Mouse (Mus musculus) hindbrain, embryonic 11.5 days (tissue): ENCODE results near the gene Cyth4. TPM values are rescaled to one million over a fixed set of nuclear protein-coding genes. Genes with fewer than 3 reads are reported as not detected.

Experiments used
- ATAC-seq: fragments of 200-750 bp; cut with Nextera tagmentation; 2 replicates; pipeline ENCODE4 v1.8.0; 2017; ENCODE audit warnings: mild to moderate bottlenecking, moderate TSS enrichment, moderate library complexity; ENCODE audit not compliant: low FRiP score
- DNase-seq: peaks from one replicate; pipeline ENCODE4 v3.0.0-alpha.2; 2015; ENCODE audit warnings: low spot score
- H3K27ac ChIP-seq: fragments of 300-500 bp; sonication (generic); 2 replicates; pipeline ENCODE4 v1.5.1; 2014; ENCODE audit warnings: mild to moderate bottlenecking, low read depth, low read length
- H3K27me3 ChIP-seq: fragments of 300-500 bp; sonication (generic); 2 replicates; pipeline ENCODE4 v1.6.1; 2014; ENCODE audit warnings: mild to moderate bottlenecking, low read length, moderate library complexity, mixed read lengths; ENCODE audit not compliant: control insufficient read depth, insufficient read depth
- H3K36me3 ChIP-seq: fragments of 300-500 bp; sonication (generic); 2 replicates; pipeline ENCODE4 v1.6.1; 2014; ENCODE audit warnings: mild to moderate bottlenecking, low read length, moderate library complexity, mixed read lengths; ENCODE audit not compliant: control insufficient read depth, insufficient read depth
- H3K4me1 ChIP-seq: fragments of 300-500 bp; sonication (generic); replicated peaks from 2 replicates; pipeline ENCODE4 v1.6.1; 2014; ENCODE audit warnings: low read length, mixed read lengths; ENCODE audit not compliant: control insufficient read depth, insufficient read depth
- H3K4me2 ChIP-seq: fragments of 300-500 bp; sonication (generic); replicated peaks from 2 replicates; pipeline ENCODE4 v1.6.1; 2014; ENCODE audit warnings: mild to moderate bottlenecking, low read depth, low read length
- H3K4me3 ChIP-seq: fragments of 300-500 bp; sonication (generic); 2 replicates; pipeline ENCODE4 v1.5.1; 2014; ENCODE audit warnings: low read depth, low read length
- H3K9ac ChIP-seq: fragments of 300-500 bp; sonication (generic); 2 replicates; pipeline ENCODE4 v1.6.1; 2014; ENCODE audit warnings: low read depth, low read length
- H3K9me3 ChIP-seq: fragments of 300-500 bp; sonication (generic); 2 replicates; pipeline ENCODE4 v1.6.1; 2016; ENCODE audit warnings: low read length; ENCODE audit not compliant: control insufficient read depth
- WGBS: fragments of 180-500 bp; shearing (Covaris S2); extraction: QIAGEN DNeasy Blood & Tissue Kit; methylation state at CpG from one replicate; pipeline ENCODE4 v1.1.7; 2014; 5-methylcytosine and 5-hydroxymethylcytosine counted together
- polyA plus RNA-seq: library from polyadenylated mRNA; unstranded; fragments of >200 nt; fragmentation: Nextera tagmentation; extraction: Ambion mirVana; gene quantifications from 2 replicates; pipeline ENCODE4 v1.2.1, GENCODE M21; 2014

Cyth4 gene
- polyA plus RNA-seq, 1 experiment from 2014 or later = 4.4 TPM

GRCm38 (mm10) chr15:78590785-78591184 lies 6.1 kb upstream of the Cyth4 start:
- 86% methylated on average over 6 of the region's 6 CpGs for WGBS
- Histone ChIP-seq H3K27ac (no peak overlapping the region), H3K9me3 (no peaks in the 10 kb centered on the region), H3K27me3 (no peaks in the 10 kb centered on the region), H3K4me2 (no peak overlapping the region), H3K4me3 (no peak overlapping the region), H3K36me3 (no peaks in the 10 kb centered on the region), H3K4me1 (no peaks in the 10 kb centered on the region), H3K9ac (no peak overlapping the region)
- ATAC-seq (no peak), DNase-seq (no peak)

GRCm38 (mm10) chr15:78591680-78592451 lies 5.0 kb upstream of the Cyth4 start:
- Histone ChIP-seq H3K9ac (no peak overlapping the region), H3K27ac (no peak overlapping the region), H3K36me3 (no peaks in the 10 kb centered on the region), H3K27me3 (no peaks in the 10 kb centered on the region), H3K4me3 (no peak overlapping the region), H3K4me1 (no peaks in the 10 kb centered on the region), H3K4me2 (no peak overlapping the region), H3K9me3 (no peaks in the 10 kb centered on the region)
- DNase-seq (no peak), ATAC-seq (no peak)
- 64% methylated on average over 15 of the region's 15 CpGs for WGBS

GRCm38 (mm10) chr15:78592452-78592968 lies 4.3 kb upstream of the Cyth4 start:
- 79% methylated on average over 14 of the region's 14 CpGs for WGBS
- H3K4me2 ChIP-seq = no peak overlapping the region
- no peak overlapping the region for H3K9ac ChIP-seq
- no peaks in the 10 kb centered on the region for H3K4me1 ChIP-seq
- no peaks in the 10 kb centered on the region for H3K36me3 ChIP-seq
- no peak for DNase-seq
- H3K27me3 ChIP-seq = no peaks in the 10 kb centered on the region
- ATAC-seq = no peak
- no peaks in the 10 kb centered on the region for H3K9me3 ChIP-seq
- H3K4me3 ChIP-seq = no peak overlapping the region
- no peak overlapping the region for H3K27ac ChIP-seq

GRCm38 (mm10) chr15:78593896-78594425 lies 2.9 kb upstream of the Cyth4 start:
- ATAC-seq (no peak), DNase-seq (no peak)
- H3K27ac ChIP-seq = no peak overlapping the region
- H3K9ac ChIP-seq = no peak overlapping the region
- no peak overlapping the region for H3K4me3 ChIP-seq
- H3K9me3 ChIP-seq = no peaks in the 10 kb centered on the region
- H3K4me2 ChIP-seq = no peak overlapping the region
- WGBS = 89% methylated on average over 7 of the region's 7 CpGs
- H3K36me3 ChIP-seq = no peaks in the 10 kb centered on the region
- no peaks in the 10 kb centered on the region for H3K4me1 ChIP-seq
- no peaks in the 10 kb centered on the region for H3K27me3 ChIP-seq

GRCm38 (mm10) chr15:78594831-78595230 lies 2.0 kb upstream of the Cyth4 start:
- H3K9me3 ChIP-seq = no peaks in the 10 kb centered on the region
- 97% methylated on average over 2 of the region's 2 CpGs for WGBS
- no peak overlapping the region for H3K4me3 ChIP-seq
- ATAC-seq = no peak
- H3K4me2 ChIP-seq = no peak overlapping the region
- no peaks in the 10 kb centered on the region for H3K36me3 ChIP-seq
- no peaks in the 10 kb centered on the region for H3K4me1 ChIP-seq
- no peak overlapping the region for H3K27ac ChIP-seq
- H3K27me3 ChIP-seq = no peaks in the 10 kb centered on the region
- DNase-seq = no peak
- H3K9ac ChIP-seq = no peak overlapping the region

DNA sequence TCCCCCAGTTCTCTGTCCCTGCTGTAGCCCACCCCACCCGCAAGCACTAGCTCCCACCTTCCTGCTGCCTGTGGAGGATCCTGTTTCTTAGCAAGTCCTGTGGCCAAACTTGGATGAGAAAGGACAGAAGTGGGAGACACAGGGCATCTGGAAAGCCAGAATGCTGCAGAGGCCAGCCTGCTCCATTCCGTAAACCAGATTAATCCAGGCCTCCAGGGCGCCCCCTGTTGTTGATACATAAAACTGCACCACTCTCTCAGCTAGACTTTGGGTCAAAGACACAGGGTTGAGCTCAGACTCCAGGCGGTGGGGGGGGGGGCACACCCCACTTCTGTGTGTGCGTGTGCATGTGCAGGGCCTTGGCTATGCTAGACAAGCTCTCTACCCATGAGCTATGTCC lies 1.4 kb upstream of the Cyth4 start:
- no peak overlapping the region for H3K27ac ChIP-seq
- no peaks in the 10 kb centered on the region for H3K9me3 ChIP-seq
- WGBS = 70% methylated on average over 5 of the region's 5 CpGs
- DNase-seq = no peak
- H3K27me3 ChIP-seq = no peaks in the 10 kb centered on the region
- H3K4me3 ChIP-seq = no peak overlapping the region
- ATAC-seq = no peak
- no peak overlapping the region for H3K4me2 ChIP-seq
- H3K4me1 ChIP-seq = no peaks in the 10 kb centered on the region
- H3K9ac ChIP-seq = no peak overlapping the region
- H3K36me3 ChIP-seq = no peaks in the 10 kb centered on the region

DNA sequence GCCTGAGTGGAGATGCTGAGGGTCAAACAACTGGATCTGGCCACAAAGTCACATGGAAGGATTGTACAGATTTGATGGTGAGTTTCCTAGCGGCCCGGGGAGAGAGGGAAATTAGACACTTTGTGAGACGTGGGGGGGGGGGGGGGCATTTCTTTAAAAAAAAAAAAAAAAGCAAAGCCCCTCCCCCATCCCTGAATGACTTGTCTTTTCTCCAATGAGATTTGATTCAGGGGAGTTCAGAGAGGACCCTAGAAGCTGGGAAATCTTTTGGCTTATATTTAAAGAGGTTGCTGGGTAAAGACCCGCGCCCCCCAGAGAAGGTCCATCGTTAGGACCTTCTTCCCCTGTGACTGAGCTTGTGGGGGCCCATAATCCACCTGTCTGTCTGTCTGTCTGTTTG lies 343 bp upstream of the Cyth4 start:
- H3K9ac ChIP-seq = no peak overlapping the region
- DNase-seq = no peak
- WGBS = 87% methylated on average over 5 of the region's 6 CpGs
- H3K9me3 ChIP-seq = no peaks in the 10 kb centered on the region
- no peak for ATAC-seq
- H3K36me3 ChIP-seq = no peaks in the 10 kb centered on the region
- H3K4me1 ChIP-seq = no peaks in the 10 kb centered on the region
- H3K27ac ChIP-seq = no peak overlapping the region
- no peak overlapping the region for H3K4me3 ChIP-seq
- no peaks in the 10 kb centered on the region for H3K27me3 ChIP-seq
- no peak overlapping the region for H3K4me2 ChIP-seq

DNA sequence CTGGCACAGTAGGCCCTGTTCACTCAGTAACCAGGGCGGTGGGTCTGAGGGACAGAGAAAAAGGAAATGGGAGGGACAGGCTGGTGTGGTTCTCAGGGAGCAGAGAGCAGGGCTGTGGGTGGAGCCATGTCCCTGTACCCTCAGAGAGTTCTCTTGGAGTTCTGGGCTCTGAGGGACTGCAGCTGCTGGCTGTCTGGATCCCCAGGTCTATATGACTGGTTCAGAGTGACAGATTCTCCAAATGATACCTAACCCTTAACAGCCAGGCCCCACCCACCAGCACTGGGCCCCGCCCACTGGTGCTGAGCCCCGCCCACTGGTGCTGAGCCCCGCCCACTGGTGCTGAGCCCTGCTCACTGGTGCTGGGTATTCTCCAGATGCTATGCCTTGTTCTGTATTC lies 882 bp downstream of the Cyth4 start:
- H3K27ac ChIP-seq = no peak overlapping the region
- DNase-seq = no peak
- ATAC-seq = no peak

DNA sequence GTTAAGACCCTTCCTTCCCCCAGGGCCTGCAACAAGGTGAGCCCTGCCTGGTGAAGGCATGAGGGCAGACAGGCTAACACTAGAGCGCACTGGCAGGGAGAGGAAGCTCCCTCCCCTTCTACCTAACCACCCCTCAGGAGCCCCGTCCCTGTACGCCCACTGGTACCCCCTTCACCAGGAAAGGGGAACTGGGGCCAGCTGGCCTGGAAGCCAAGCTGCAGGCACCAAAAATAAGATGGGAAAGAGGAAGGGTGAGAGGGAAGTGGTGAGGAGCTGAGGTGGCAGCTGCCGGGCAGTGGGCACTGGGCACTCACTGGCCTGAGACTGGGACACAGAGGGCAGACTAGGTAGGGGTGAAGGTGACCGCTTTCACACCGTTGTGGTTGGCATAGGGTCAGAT lies 2.3 kb downstream of the Cyth4 start:
- Histone ChIP-seq H3K9ac (no peak overlapping the region), H3K27ac (no peak overlapping the region), H3K27me3 (no peaks in the 10 kb centered on the region), H3K4me2 (no peak overlapping the region), H3K4me3 (no peak overlapping the region), H3K9me3 (no peaks in the 10 kb centered on the region), H3K4me1 (no peaks in the 10 kb centered on the region), H3K36me3 (no peaks in the 10 kb centered on the region)
- DNase-seq (no peak), ATAC-seq (no peak)
- 87% methylated on average over 6 of the region's 6 CpGs for WGBS

More for the DNA sequence above, 882 bp downstream of the Cyth4 start:
- no peaks in the 10 kb centered on the region for H3K4me1 ChIP-seq
- no peak overlapping the region for H3K4me3 ChIP-seq
- no peak overlapping the region for H3K4me2 ChIP-seq
- H3K9me3 ChIP-seq = no peaks in the 10 kb centered on the region
- no peaks in the 10 kb centered on the region for H3K36me3 ChIP-seq
- H3K9ac ChIP-seq = no peak overlapping the region
- H3K27me3 ChIP-seq = no peaks in the 10 kb centered on the region
- WGBS = 41% methylated on average over 4 of the region's 4 CpGs
